Mouse (Mus musculus) forebrain, embryonic 10.5 days (tissue): ENCODE data around the gene Satb2. TPM values are rescaled to one million over a fixed set of nuclear protein-coding genes. Genes with fewer than 3 reads are reported as not detected.

Experiments used
- DNase-seq: peaks from one replicate; pipeline ENCODE4 v3.0.0-alpha.2; 2017; ENCODE audit warnings: low spot score; ENCODE audit errors: extremely low spot score
- H3K27ac ChIP-seq: fragments of 300-500 bp; sonication (generic); 2 replicates; pipeline ENCODE4 v1.5.1; 2016; ENCODE audit warnings: mild to moderate bottlenecking
- H3K27me3 ChIP-seq: fragments of 300-500 bp; sonication (generic); 2 replicates; pipeline ENCODE4 v1.6.1; 2016; ENCODE audit warnings: mild to moderate bottlenecking; ENCODE audit not compliant: poor library complexity, severe bottlenecking
- H3K36me3 ChIP-seq: fragments of 300-500 bp; sonication (generic); replicated peaks from 2 replicates; pipeline ENCODE4 v1.6.1; 2016; ENCODE audit warnings: mild to moderate bottlenecking, moderate library complexity
- H3K4me1 ChIP-seq: fragments of 300-500 bp; sonication (generic); 2 replicates; pipeline ENCODE4 v1.6.1; 2016
- H3K4me3 ChIP-seq: fragments of 300-500 bp; sonication (generic); 2 replicates; pipeline ENCODE4 v1.5.1; 2016; ENCODE audit warnings: mild to moderate bottlenecking, moderate library complexity
- H3K9me3 ChIP-seq: fragments of 300-500 bp; sonication (generic); 2 replicates; pipeline ENCODE4 v1.6.1; 2016; ENCODE audit warnings: mild to moderate bottlenecking, moderate library complexity
- WGBS: fragments of 180-500 bp; shearing (Covaris S2); methylation state at CpG from one replicate; pipeline ENCODE4 v1.1.7; 2016; 5-methylcytosine and 5-hydroxymethylcytosine counted together
- polyA plus RNA-seq: library from polyadenylated mRNA; unstranded; fragments of >200 nt; fragmentation: Nextera tagmentation; extraction: Ambion mirVana; gene quantifications from 2 replicates; pipeline ENCODE4 v1.2.1, GENCODE M21; 2016

Satb2 gene
- polyA plus RNA-seq, 1 experiment from 2014 or later, result 1.4 TPM

GRCm38 (mm10) chr1:56897492-56898180, 80.8 kb downstream of the Satb2 start:
- peaks cover 10% of the 10 kb centered on the region for H3K4me1 ChIP-seq
- H3K4me3 ChIP-seq, result no peak overlapping the region
- H3K36me3 ChIP-seq, result peaks cover 18% of the 10 kb centered on the region
- no peaks in the 10 kb centered on the region for H3K27me3 ChIP-seq
- H3K27ac ChIP-seq, result no peak overlapping the region
- no peaks in the 10 kb centered on the region for H3K9me3 ChIP-seq
- WGBS, result 91% methylated on average over 8 of the region's 8 CpGs
- DNase-seq, result no peak

GRCm38 (mm10) chr1:56896670-56897069, 81.8 kb downstream of the Satb2 start:
- 93% methylated on average over 3 of the region's 3 CpGs for WGBS
- no peaks in the 10 kb centered on the region for H3K27me3 ChIP-seq
- peaks cover 8% of the 10 kb centered on the region for H3K4me1 ChIP-seq
- no peaks in the 10 kb centered on the region for H3K9me3 ChIP-seq
- no peak for DNase-seq
- H3K4me3 ChIP-seq, result no peak overlapping the region
- H3K36me3 ChIP-seq, result peaks cover 18% of the 10 kb centered on the region
- H3K27ac ChIP-seq, result no peak overlapping the region

- no peak overlapping the region for H3K27ac ChIP-seq
- 87% methylated on average over 5 of the region's 5 CpGs for WGBS
- no peak for DNase-seq
- no peaks in the 10 kb centered on the region for H3K9me3 ChIP-seq
- H3K36me3 ChIP-seq, result peaks cover 18% of the 10 kb centered on the region
- no peaks in the 10 kb centered on the region for H3K27me3 ChIP-seq
- H3K4me3 ChIP-seq, result no peak overlapping the region
- no peaks in the 10 kb centered on the region for H3K4me1 ChIP-seq
Measured at GRCm38 (mm10) chr1:56892766-56893165, 85.7 kb downstream of the Satb2 start.

GRCm38 (mm10) chr1:56888939-56889338, 89.5 kb downstream of the Satb2 start:
- H3K36me3 ChIP-seq, result peaks cover 3% of the 10 kb centered on the region; the same call in 1 of the 2 replicates
- no peak for DNase-seq

GRCm38 (mm10) chr1:56887524-56887923, 90.9 kb downstream of the Satb2 start:
- Histone ChIP-seq H3K36me3 (peaks cover 3% of the 10 kb centered on the region; the same call in 1 of the 2 replicates), H3K27ac (no peak overlapping the region), H3K9me3 (no peaks in the 10 kb centered on the region), H3K27me3 (no peaks in the 10 kb centered on the region), H3K4me3 (no peak overlapping the region), H3K4me1 (peaks cover 7% of the 10 kb centered on the region; the same call in 1 of the 2 replicates)
- DNase-seq, result no peak

More at GRCm38 (mm10) chr1:56888939-56889338, 89.5 kb downstream of the Satb2 start:
- Histone ChIP-seq H3K27ac (no peak overlapping the region), H3K4me1 (peaks cover 7% of the 10 kb centered on the region; the same call in 1 of the 2 replicates), H3K27me3 (no peaks in the 10 kb centered on the region), H3K9me3 (no peaks in the 10 kb centered on the region), H3K4me3 (no peak overlapping the region)
- 78% methylated on average over 1 of the region's 1 CpGs for WGBS

GRCm38 (mm10) chr1:56871485-56871884, 107.0 kb downstream of the Satb2 start:
- Histone ChIP-seq H3K27ac (no peak overlapping the region), H3K9me3 (no peaks in the 10 kb centered on the region), H3K4me3 (no peak overlapping the region), H3K4me1 (no peaks in the 10 kb centered on the region), H3K36me3 (peaks cover 16% of the 10 kb centered on the region), H3K27me3 (no peaks in the 10 kb centered on the region)
- WGBS, result 93% methylated on average over 8 of the region's 8 CpGs
- no peak for DNase-seq

GRCm38 (mm10) chr1:56865246-56865645, 113.2 kb downstream of the Satb2 start:
- Histone ChIP-seq H3K9me3 (no peaks in the 10 kb centered on the region), H3K4me3 (no peak overlapping the region), H3K27ac (no peak overlapping the region), H3K4me1 (no peaks in the 10 kb centered on the region), H3K36me3 (peaks cover 4% of the 10 kb centered on the region; the same call in 1 of the 2 replicates), H3K27me3 (no peaks in the 10 kb centered on the region)
- WGBS, result 80% methylated on average over 1 of the region's 1 CpGs
- no peak for DNase-seq

- Histone ChIP-seq H3K9me3 (no peaks in the 10 kb centered on the region), H3K4me1 (no peaks in the 10 kb centered on the region), H3K27ac (no peak overlapping the region), H3K4me3 (no peak overlapping the region), H3K36me3 (no peaks in the 10 kb centered on the region), H3K27me3 (no peaks in the 10 kb centered on the region)
- DNase-seq, result no peak
- 63% methylated on average over 4 of the region's 4 CpGs for WGBS
Measured at GRCm38 (mm10) chr1:56862799-56863198, 115.7 kb downstream of the Satb2 start.

GRCm38 (mm10) chr1:56857202-56857601, 121.2 kb downstream of the Satb2 start:
- no peaks in the 10 kb centered on the region for H3K27me3 ChIP-seq
- H3K36me3 ChIP-seq, result no peaks in the 10 kb centered on the region
- H3K27ac ChIP-seq, result no peak overlapping the region
- 88% methylated on average over 8 of the region's 8 CpGs for WGBS
- no peaks in the 10 kb centered on the region for H3K4me1 ChIP-seq
- no peak for DNase-seq
- H3K9me3 ChIP-seq, result no peaks in the 10 kb centered on the region
- H3K4me3 ChIP-seq, result no peak overlapping the region

GRCm38 (mm10) chr1:56850446-56850845, 128.0 kb downstream of the Satb2 start:
- Histone ChIP-seq H3K4me1 (no peaks in the 10 kb centered on the region), H3K27ac (no peak overlapping the region), H3K4me3 (no peak overlapping the region), H3K27me3 (no peaks in the 10 kb centered on the region), H3K9me3 (no peaks in the 10 kb centered on the region), H3K36me3 (no peaks in the 10 kb centered on the region; the same call in 1 of the 2 replicates)
- WGBS, result 96% methylated on average over 8 of the region's 8 CpGs
- DNase-seq, result no peak

- Histone ChIP-seq H3K9me3 (no peaks in the 10 kb centered on the region), H3K4me3 (no peak overlapping the region), H3K27ac (no peak overlapping the region), H3K4me1 (peaks cover 6% of the 10 kb centered on the region), H3K27me3 (no peaks in the 10 kb centered on the region), H3K36me3 (no peaks in the 10 kb centered on the region; the same call in 1 of the 2 replicates)
- DNase-seq, result no peak
- WGBS, result 97% methylated on average over 9 of the region's 9 CpGs
Measured at GRCm38 (mm10) chr1:56846358-56846757, 132.1 kb downstream of the Satb2 start.

GRCm38 (mm10) chr1:56845523-56846118, 132.8 kb downstream of the Satb2 start:
- no peak overlapping the region for H3K4me3 ChIP-seq
- no peaks in the 10 kb centered on the region for H3K27me3 ChIP-seq
- DNase-seq, result no peak
- WGBS, result 90% methylated on average over 8 of the region's 8 CpGs
- H3K36me3 ChIP-seq, result no peaks in the 10 kb centered on the region; the same call in 1 of the 2 replicates
- peaks cover 6% of the 10 kb centered on the region for H3K4me1 ChIP-seq
- no peak overlapping the region for H3K27ac ChIP-seq
- no peaks in the 10 kb centered on the region for H3K9me3 ChIP-seq

- Histone ChIP-seq H3K9me3 (no peaks in the 10 kb centered on the region), H3K27ac (no peak overlapping the region), H3K4me1 (peaks cover 6% of the 10 kb centered on the region), H3K27me3 (no peaks in the 10 kb centered on the region), H3K36me3 (no peaks in the 10 kb centered on the region; the same call in 1 of the 2 replicates), H3K4me3 (no peak overlapping the region)
- no peak for DNase-seq
- WGBS, result 27% methylated on average over 10 of the region's 10 CpGs
Measured at GRCm38 (mm10) chr1:56844551-56845330, 133.7 kb downstream of the Satb2 start.
